Mouse (Mus musculus) liver, adult 2 months (tissue): ENCODE measurements around the gene Mettl17. TPM values are rescaled to one million over a fixed set of nuclear protein-coding genes. Genes with fewer than 3 reads are reported as not detected.

Experiments used
- DNase-seq: peaks from one replicate; pipeline ENCODE4 v3.0.0-alpha.2; 2011; ENCODE audit warnings: low read depth, low spot score; ENCODE audit errors: extremely low read depth
- H3K27ac ChIP-seq: fragments of 200-500 bp; replicated peaks from 2 replicates; pipeline ENCODE4 v1.5.1; 2012; ENCODE audit warnings: low read depth, mild to moderate bottlenecking, control low read depth, inconsistent platforms, low read length; ENCODE audit not compliant: insufficient read depth
- H3K27me3 ChIP-seq: fragments of 200-500 bp; 2 replicates; pipeline ENCODE4 v1.6.1; 2012; ENCODE audit warnings: mild to moderate bottlenecking, moderate library complexity, low read length, inconsistent platforms; ENCODE audit not compliant: control insufficient read depth, insufficient read depth
- H3K36me3 ChIP-seq: fragments of 200-500 bp; 2 replicates; pipeline ENCODE4 v1.6.1; 2012; ENCODE audit warnings: low read length, inconsistent platforms; ENCODE audit not compliant: control insufficient read depth, insufficient read depth
- H3K4me1 ChIP-seq: fragments of 200-500 bp; 2 replicates; pipeline ENCODE4 v1.6.1; 2011; ENCODE audit warnings: low read length; ENCODE audit not compliant: control insufficient read depth, insufficient read depth
- H3K4me3 ChIP-seq: fragments of 200-500 bp; 2 replicates; pipeline ENCODE4 v1.5.1; 2011; ENCODE audit warnings: low read depth, mild to moderate bottlenecking, control low read depth, low read length, moderate library complexity; ENCODE audit not compliant: insufficient read depth
- H3K79me2 ChIP-seq: fragments of 200-500 bp; 2 replicates; pipeline ENCODE4 v1.6.1; 2012; ENCODE audit warnings: inconsistent platforms, mild to moderate bottlenecking, low read length, moderate library complexity; ENCODE audit not compliant: control insufficient read depth, insufficient read depth
- H3K9ac ChIP-seq: fragments of 200-500 bp; 2 replicates; pipeline ENCODE4 v1.6.1; 2012; ENCODE audit warnings: low read depth, mild to moderate bottlenecking, control low read depth, inconsistent platforms, low read length
- CTCF ChIP-seq: fragments of 200-500 bp; IDR thresholded peaks from 2 replicates; pipeline ENCODE4 v1.5.1; 2011; ENCODE audit warnings: low read depth, low read length, control low read depth
- POLR2A ChIP-seq: fragments of 200-500 bp; IDR thresholded peaks from 2 replicates; pipeline ENCODE4 v1.6.1; 2011; ENCODE audit warnings: low read length, control low read depth; ENCODE audit not compliant: insufficient read depth; ENCODE audit errors: extremely low read depth
- WGBS: fragments of 180-500 bp; shearing (Covaris S2); methylation state at CpG from one replicate; pipeline ENCODE4 v1.1.7; 2018; 5-methylcytosine and 5-hydroxymethylcytosine counted together
- polyA plus RNA-seq: library from polyadenylated mRNA; depleted of rRNA; stranded (reverse); fragments of >200 nt; gene quantifications from 2 replicates; pipeline ENCODE4 v1.2.3, GENCODE M21; 2012
- total RNA-seq: library from RNA; depleted of rRNA; stranded (reverse); fragments of >200 nt; gene quantifications from 2 replicates; pipeline ENCODE4 v1.2.3, GENCODE M21; 2014

The Mettl17 gene
- total and polyA plus RNA-seq, 2 experiments = 14.0 to 21.0 TPM

DNA sequence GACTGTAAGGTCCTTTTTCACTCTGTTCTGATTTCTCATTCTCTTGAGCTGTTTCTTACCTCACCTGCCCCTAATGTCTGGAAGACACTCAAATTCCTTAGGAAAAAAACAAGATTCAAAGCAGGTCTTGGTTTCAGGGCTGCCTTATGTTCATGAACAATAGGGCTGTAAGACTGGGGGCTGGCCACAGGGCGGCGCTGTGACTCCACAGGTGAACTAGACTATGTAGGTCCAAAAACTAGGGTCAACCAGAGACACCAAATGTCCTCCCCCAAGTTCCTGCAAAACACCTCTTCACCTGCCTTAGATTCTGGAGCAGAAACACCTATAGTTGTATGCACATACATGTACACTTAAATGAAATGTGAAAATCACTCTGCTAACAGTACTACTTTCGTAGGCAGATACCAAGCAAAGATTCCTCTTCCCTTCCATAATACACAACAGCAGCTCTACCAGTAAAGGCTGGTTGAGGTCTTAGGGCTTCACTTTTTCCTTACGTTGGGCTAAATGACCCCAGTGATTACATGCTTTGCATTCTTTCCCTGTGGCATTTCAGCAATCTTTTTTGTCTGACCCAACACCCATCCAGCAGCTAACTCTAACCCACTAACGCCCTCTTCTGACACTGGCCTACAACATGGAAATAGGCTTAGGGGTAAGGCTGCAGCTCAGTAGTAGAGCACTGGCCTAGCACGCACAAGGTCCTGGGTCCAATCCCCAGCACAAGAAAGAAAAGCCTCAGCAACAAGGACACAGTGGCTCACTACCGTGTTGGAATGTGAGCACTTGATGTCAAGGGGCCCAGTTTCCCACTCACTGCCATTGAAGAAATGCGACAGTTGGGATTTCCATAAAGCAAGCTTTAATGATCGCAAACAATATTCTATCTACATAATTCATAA lies 18.4 kb downstream of the Mettl17 start:
- H3K27me3 ChIP-seq = no peaks in the 10 kb centered on the region
- peaks cover 36% of the 10 kb centered on the region for H3K36me3 ChIP-seq
- H3K4me3 ChIP-seq = no peak overlapping the region
- peak; percentile 95 for TF ChIP-seq CTCF
- TF ChIP-seq POLR2A = no peak
- no peaks in the 10 kb centered on the region for H3K79me2 ChIP-seq
- peak overlapping the region; percentile 66 for H3K27ac ChIP-seq
- 33% methylated on average over 9 of the region's 9 CpGs for WGBS
- H3K4me1 ChIP-seq = peaks cover 31% of the 10 kb centered on the region
- peak; percentile 71 for DNase-seq
- H3K9ac ChIP-seq = no peak overlapping the region; the same call in 1 of the 2 replicates

DNA sequence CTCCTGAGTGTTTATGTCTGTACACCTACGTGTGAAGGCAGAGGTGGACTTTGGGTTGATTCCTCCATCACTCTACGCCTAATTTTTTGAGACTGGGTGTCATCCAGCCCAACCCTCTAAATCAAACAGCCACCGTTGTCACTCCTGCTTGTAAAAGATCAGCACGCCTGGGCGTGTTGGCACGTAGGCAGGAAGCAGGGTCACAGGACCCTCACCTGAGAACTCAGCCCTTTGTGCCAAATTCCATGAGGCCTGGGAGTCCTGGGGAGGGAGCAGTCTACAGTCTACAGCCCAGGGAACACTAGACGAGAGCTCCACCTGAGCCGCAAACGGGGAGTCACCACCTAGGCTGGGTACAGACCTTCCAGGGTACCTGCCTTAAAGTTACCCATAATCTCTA lies 19.1 kb downstream of the Mettl17 start:
- H3K27ac ChIP-seq = peak overlapping the region; percentile 66
- H3K79me2 ChIP-seq = no peaks in the 10 kb centered on the region
- TF ChIP-seq CTCF (no peak), POLR2A (0 out of 2 replicates have a peak, but pooled peaks have one; percentile 22)
- WGBS = 30% methylated on average over 9 of the region's 9 CpGs
- peak; percentile 83 for DNase-seq
- H3K4me1 ChIP-seq = peaks cover 35% of the 10 kb centered on the region
- H3K27me3 ChIP-seq = no peaks in the 10 kb centered on the region
- peaks cover 44% of the 10 kb centered on the region for H3K36me3 ChIP-seq
- no peak overlapping the region for H3K4me3 ChIP-seq
- H3K9ac ChIP-seq = 0 out of 2 replicates have a peak overlapping the region, but pooled peaks have one; percentile 2

DNA sequence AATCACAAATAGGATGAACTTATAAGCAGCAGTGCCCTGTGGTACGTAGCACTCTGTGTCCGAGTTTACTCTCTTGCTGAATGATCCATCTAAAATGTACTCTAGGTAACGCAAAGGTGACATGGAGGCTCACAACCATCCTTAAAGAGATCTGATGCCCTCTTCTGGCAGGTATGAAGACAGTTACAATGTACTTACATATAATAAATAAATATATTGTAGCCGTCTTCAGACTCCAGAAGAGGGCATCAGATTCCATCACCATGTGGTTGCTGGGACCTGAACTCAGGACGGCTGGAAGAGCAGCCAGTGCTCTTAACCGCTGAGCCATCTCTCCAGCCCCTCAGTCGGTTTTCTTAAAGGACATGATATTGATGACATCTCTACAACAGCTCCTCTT lies 20.1 kb downstream of the Mettl17 start:
- H3K36me3 ChIP-seq = peaks cover 53% of the 10 kb centered on the region
- peaks cover 37% of the 10 kb centered on the region for H3K4me1 ChIP-seq
- DNase-seq = peak; percentile 65
- H3K27me3 ChIP-seq = no peaks in the 10 kb centered on the region
- WGBS = 50% methylated on average over 7 of the region's 7 CpGs
- TF ChIP-seq POLR2A (no peak), CTCF (0 out of 2 replicates have a peak, but pooled peaks have one; percentile 10)
- H3K9ac ChIP-seq = no peak overlapping the region
- H3K27ac ChIP-seq = no peak overlapping the region
- no peaks in the 10 kb centered on the region for H3K79me2 ChIP-seq
- no peak overlapping the region for H3K4me3 ChIP-seq

DNA sequence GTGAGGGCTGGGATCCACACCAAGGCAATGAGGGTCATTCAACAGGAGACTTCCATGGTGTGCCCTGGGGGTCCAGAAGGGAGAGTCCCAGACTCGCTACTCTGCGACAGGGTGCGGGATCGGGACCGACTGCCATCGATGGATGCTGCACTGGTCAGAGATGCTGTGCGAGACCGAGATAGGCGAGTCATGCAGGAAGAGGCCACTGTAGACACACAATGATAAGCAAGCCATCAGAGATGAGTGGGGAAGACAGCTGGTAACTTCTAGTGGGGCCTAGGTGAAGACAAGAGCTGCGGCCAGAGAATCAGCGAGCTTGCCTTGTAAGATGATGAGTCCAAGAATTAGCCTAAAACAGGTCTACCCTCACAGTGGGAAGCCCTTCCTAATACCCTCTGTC lies 21.5 kb downstream of the Mettl17 start:
- no peak for TF ChIP-seq CTCF
- no peak for TF ChIP-seq POLR2A
- Histone ChIP-seq H3K27me3 (no peaks in the 10 kb centered on the region), H3K79me2 (peaks cover 8% of the 10 kb centered on the region; the same call in 1 of the 2 replicates), H3K27ac (peak overlapping the region; percentile 97; the same call in 1 of the 2 replicates), H3K36me3 (peaks cover 66% of the 10 kb centered on the region), H3K9ac (peak overlapping the region; percentile 23; the same call in 1 of the 2 replicates), H3K4me1 (peaks cover 43% of the 10 kb centered on the region), H3K4me3 (no peak overlapping the region)
- peak; percentile 29 for DNase-seq
- 79% methylated on average over 11 of the region's 11 CpGs for WGBS

DNA sequence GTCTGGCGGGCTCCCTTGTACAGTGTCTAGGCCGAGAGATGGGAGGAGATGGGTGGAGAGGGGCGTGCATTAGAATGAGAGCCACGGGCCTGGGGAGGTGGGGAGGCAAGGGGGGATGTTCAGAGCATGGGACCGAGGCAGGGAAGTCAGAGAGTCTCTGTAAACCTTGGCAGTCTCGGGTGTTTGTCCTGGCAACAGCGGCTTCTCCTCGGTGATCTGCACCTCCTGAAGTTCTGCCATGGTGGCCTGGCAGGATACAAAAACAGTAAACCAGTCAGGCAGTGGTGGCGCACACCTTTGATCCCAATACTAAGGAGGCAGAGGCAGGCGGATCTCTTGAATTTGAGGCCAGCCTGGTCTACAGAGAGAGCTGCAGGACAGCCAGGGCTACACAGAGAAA lies 26.7 kb downstream of the Mettl17 start:
- H3K4me1 ChIP-seq = peaks cover 41% of the 10 kb centered on the region
- H3K4me3 ChIP-seq = peak overlapping the region; percentile 67
- peaks cover 48% of the 10 kb centered on the region for H3K36me3 ChIP-seq
- peak overlapping the region; percentile 97 for H3K27ac ChIP-seq
- 19% methylated on average over 10 of the region's 10 CpGs for WGBS
- peak; percentile 78 for DNase-seq
- H3K79me2 ChIP-seq = peaks cover 15% of the 10 kb centered on the region; the same call in 1 of the 2 replicates
- H3K9ac ChIP-seq = peak overlapping the region; percentile 82
- TF ChIP-seq POLR2A = 0 out of 2 replicates have a peak, but pooled peaks have one; percentile 15
- no peak for TF ChIP-seq CTCF
- H3K27me3 ChIP-seq = no peaks in the 10 kb centered on the region
